Comparison of ENCODE assay signal across 9 mouse cellular contexts in the genomic region with DNA sequence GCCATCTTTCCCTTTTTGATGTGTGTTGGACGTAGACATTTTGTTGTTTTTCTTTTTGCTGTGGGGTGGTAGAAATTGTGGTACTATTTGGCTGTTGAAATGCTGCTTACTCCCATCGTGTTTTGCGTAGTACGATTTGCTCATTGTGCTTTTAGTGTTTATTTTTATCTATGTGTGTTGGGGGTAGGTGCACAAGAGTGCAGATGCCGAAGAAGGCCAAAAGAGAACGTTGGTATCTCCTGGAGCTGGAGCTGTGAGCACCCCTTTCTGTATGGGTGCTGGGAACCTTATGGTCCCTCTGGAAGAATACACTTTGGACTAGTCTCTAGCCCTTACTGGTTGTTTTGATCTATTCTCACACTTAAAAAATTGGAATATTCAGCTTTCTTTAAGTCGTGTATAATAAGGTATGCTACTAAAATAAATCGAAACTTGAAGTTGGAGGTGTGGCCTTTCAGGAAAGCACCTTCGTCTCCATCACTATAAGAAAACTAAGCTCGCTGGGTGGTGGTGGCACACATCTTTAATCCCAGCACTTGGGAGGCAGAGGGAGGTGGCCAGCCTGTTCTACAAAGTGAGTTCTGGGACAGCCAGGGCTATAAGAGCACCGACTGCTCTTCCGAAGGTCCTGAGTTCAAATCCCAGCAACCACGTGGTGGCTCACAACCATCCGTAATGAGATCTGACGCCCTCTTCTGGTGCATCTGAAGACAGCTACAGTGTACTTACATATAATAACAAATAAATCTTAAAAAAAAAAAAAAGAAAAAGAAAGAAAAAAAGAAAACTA. TPM values are rescaled to one million over a fixed set of nuclear protein-coding genes. Genes with fewer than 3 reads are reported as not detected.
DNase-seq lines count a peak whose midpoint lies in the region; ATAC-seq and TF ChIP-seq lines count a peak whose summit lies in the region.
"Had no signal": no experiment of that assay in that cellular context is flagged by ENCODE, and none has a peak within 500 bp of the region (broad histone marks: within the 10 kb centered on the region; RNA-seq: fewer than 3 reads in every experiment).

No protein-coding gene starts in this region.

- H3K27ac ChIP-seq in left cerebral cortex, adult 2 months, result peak overlapping the region; percentile 99
- peak overlapping the region; percentile 97 for H3K27ac ChIP-seq in embryonic facial prominence, embryonic 13.5 days
- peak overlapping the region; percentile 97 for H3K27ac ChIP-seq in intestine, embryonic 15.5 days
- H3K27ac ChIP-seq in neural tube, embryonic 12.5 days, result no peak overlapping the region
- H3K27ac ChIP-seq in thymus, adult 2 months (ENCODE audit: control insufficient read depth, insufficient read depth, low read length), result no peak overlapping the region

- peak overlapping the region; percentile 69 for H3K4me2 ChIP-seq in embryonic facial prominence, embryonic 13.5 days
- peak overlapping the region; percentile 73 for H3K4me2 ChIP-seq in intestine, embryonic 15.5 days (replicated peaks)
- H3K4me2 ChIP-seq in neural tube, embryonic 12.5 days (replicated peaks), result peak overlapping the region; percentile 61

- no peak for DNase-seq in left cerebral cortex, adult 2 months (ENCODE audit: extremely low spot score in 1 of 2, low spot score in 2 of 2)
- DNase-seq in left cerebral cortex, postnatal 4 days, result no peak
- DNase-seq in cerebellum, adult 8-10 months, result no peak
- no peak for DNase-seq in gastrocnemius, postnatal 14 days
- DNase-seq in thymus, adult 2 months, result no peak

- H3K4me3 ChIP-seq in left cerebral cortex, adult 2 months, result peak overlapping the region; percentile 100
- H3K4me3 ChIP-seq in embryonic facial prominence, embryonic 13.5 days, result peak overlapping the region; percentile 82
- H3K4me3 ChIP-seq in intestine, embryonic 15.5 days (replicated peaks), result peak overlapping the region; percentile 83
- H3K4me3 ChIP-seq in neural tube, embryonic 12.5 days, result peak overlapping the region; percentile 73
- no peak overlapping the region for H3K4me3 ChIP-seq in thymus, adult 2 months (ENCODE audit: control insufficient read depth, insufficient read depth, low read length)

- no peak for TF ChIP-seq POLR2A in thymus, adult 2 months (IDR thresholded peaks at IDR 0.05; ENCODE audit: control insufficient read depth, extremely low read depth, insufficient read depth, low read length, poor library complexity)

- 76% methylated on average over 15 of the region's 15 CpGs for WGBS in embryonic facial prominence, embryonic 13.5 days
- 72% methylated on average over 15 of the region's 15 CpGs for WGBS in intestine, embryonic 15.5 days
- WGBS in neural tube, embryonic 12.5 days, result 83% methylated on average over 15 of the region's 15 CpGs
- WGBS in thymus, adult 2 months, result 72% methylated on average over 15 of the region's 15 CpGs

- peaks cover 8% of the 10 kb centered on the region for H3K4me1 ChIP-seq in embryonic facial prominence, embryonic 13.5 days
- H3K4me1 ChIP-seq in intestine, embryonic 15.5 days (replicated peaks), result peaks cover 7% of the 10 kb centered on the region
- H3K4me1 ChIP-seq in neural tube, embryonic 12.5 days, result peaks cover 5% of the 10 kb centered on the region; the same call in 1 of the 2 replicates
- H3K4me1 ChIP-seq in thymus, adult 2 months (replicated peaks; ENCODE audit: control insufficient read depth, insufficient read depth, low read length), result peaks cover 7% of the 10 kb centered on the region

- H3K9ac ChIP-seq in embryonic facial prominence, embryonic 13.5 days, result peak overlapping the region; percentile 81
- H3K9ac ChIP-seq in intestine, embryonic 15.5 days, result peak overlapping the region; percentile 76; the same call in 1 of the 2 replicates
- H3K9ac ChIP-seq in neural tube, embryonic 12.5 days, result no peak overlapping the region

- TF ChIP-seq CTCF in left cerebral cortex, adult 2 months (IDR thresholded peaks at IDR 0.05), result no peak
- TF ChIP-seq CTCF in thymus, adult 2 months (IDR thresholded peaks at IDR 0.05; ENCODE audit: borderline replicate concordance, control insufficient read depth, extremely low read depth, insufficient read depth, low read length, poor library complexity), result no peak

- no peaks in the 10 kb centered on the region for H3K9me3 ChIP-seq in embryonic facial prominence, embryonic 13.5 days
- no peaks in the 10 kb centered on the region for H3K9me3 ChIP-seq in intestine, embryonic 15.5 days
- no peaks in the 10 kb centered on the region for H3K9me3 ChIP-seq in neural tube, embryonic 12.5 days

- intact Hi-C loops in left cerebral cortex, adult 2 months (cut with DNase I), result no loop called here
- intact Hi-C loops in left cerebral cortex, postnatal 4 days (cut with DNase I), result no loop called here
- intact Hi-C loops in gastrocnemius, postnatal 14 days (cut with DNase I; ENCODE audit: low total_unique reads), result no loop called here

- no peaks in the 10 kb centered on the region for H3K27me3 ChIP-seq in embryonic facial prominence, embryonic 13.5 days
- H3K27me3 ChIP-seq in intestine, embryonic 15.5 days (replicated peaks), result no peaks in the 10 kb centered on the region
- no peaks in the 10 kb centered on the region for H3K27me3 ChIP-seq in neural tube, embryonic 12.5 days (replicated peaks)
- no peaks in the 10 kb centered on the region for H3K27me3 ChIP-seq in thymus, adult 2 months (ENCODE audit: control insufficient read depth, insufficient read depth, low read length)

- no peak for ATAC-seq in embryonic facial prominence, embryonic 13.5 days (ENCODE audit: insufficient number of reproducible peaks, insufficient read depth, low FRiP score, low TSS enrichment, low read depth)
- ATAC-seq in intestine, embryonic 15.5 days, result no peak
- ATAC-seq in neural tube, embryonic 12.5 days (ENCODE audit: low FRiP score, low read depth), result no peak

- H3K36me3 ChIP-seq in embryonic facial prominence, embryonic 13.5 days, result peaks cover 2% of the 10 kb centered on the region; the same call in 1 of the 2 replicates
- no peaks in the 10 kb centered on the region for H3K36me3 ChIP-seq in intestine, embryonic 15.5 days
- H3K36me3 ChIP-seq in neural tube, embryonic 12.5 days, result no peaks in the 10 kb centered on the region
- H3K36me3 ChIP-seq in thymus, adult 2 months (ENCODE audit: control insufficient read depth, insufficient read depth, low read length), result no peaks in the 10 kb centered on the region

RNA-seq across cellular contexts. Expression of a gene that starts 1.2 kb away (rescaled TPM):
- total RNA-seq in left cerebral cortex, adult 2 months (2021), result 10 to 100 TPM; 24.3 to 24.9 TPM
- total RNA-seq in left cerebral cortex, postnatal 4 days (2021), result 10 to 100 TPM; 24.7 to 27.1 TPM
- 33.5 and 35.6 TPM in 2 replicates for polyA plus RNA-seq in embryonic facial prominence, embryonic 13.5 days (2015; fragmentation: Nextera tagmentation; extraction: Ambion mirVana)
- 25.2 and 30.2 TPM in 2 replicates for polyA plus RNA-seq in intestine, embryonic 15.5 days (2015; fragmentation: Nextera tagmentation; extraction: Ambion mirVana)
- polyA plus RNA-seq in neural tube, embryonic 12.5 days (2016; fragmentation: Nextera tagmentation; extraction: Ambion mirVana), result 38.2 and 38.6 TPM in 2 replicates
- total RNA-seq in gastrocnemius, postnatal 14 days (2021), result 1 to 10 TPM; 9.2 to 9.5 TPM
- polyA plus RNA-seq in thymus, adult 2 months (2012; rRNA removed), result 67.8 and 79.9 TPM in 2 replicates

RNA-seq across cellular contexts. Expression of a gene that starts 16.1 kb away (rescaled TPM):
- 100 to 1,000 TPM; 398 to 400 TPM for total RNA-seq in left cerebral cortex, adult 2 months (2021)
- 1,000 to 10,000 TPM in 1 of 2 experiments, 100 to 1,000 TPM in 1; 996 to 1,006 TPM for total RNA-seq in left cerebral cortex, postnatal 4 days (2021)
- polyA plus RNA-seq in embryonic facial prominence, embryonic 13.5 days (2015; fragmentation: Nextera tagmentation; extraction: Ambion mirVana), result 1,482 and 1,560 TPM in 2 replicates
- 1,311 and 1,452 TPM in 2 replicates for polyA plus RNA-seq in intestine, embryonic 15.5 days (2015; fragmentation: Nextera tagmentation; extraction: Ambion mirVana)
- 867 and 933 TPM in 2 replicates for polyA plus RNA-seq in neural tube, embryonic 12.5 days (2016; fragmentation: Nextera tagmentation; extraction: Ambion mirVana)
- 100 to 1,000 TPM; 554 to 604 TPM for total RNA-seq in gastrocnemius, postnatal 14 days (2021)
- 5,416 and 5,545 TPM in 2 replicates for polyA plus RNA-seq in thymus, adult 2 months (2012; rRNA removed)

RNA-seq across cellular contexts. Expression of a gene that starts 19.4 kb away (rescaled TPM):
- not detected for total RNA-seq in left cerebral cortex, adult 2 months (2021)
- not detected for total RNA-seq in left cerebral cortex, postnatal 4 days (2021)
- 0.52 and 0.98 TPM in 2 replicates for polyA plus RNA-seq in embryonic facial prominence, embryonic 13.5 days (2015; fragmentation: Nextera tagmentation; extraction: Ambion mirVana)
- 0.14 and 0.40 TPM in 2 replicates for polyA plus RNA-seq in intestine, embryonic 15.5 days (2015; fragmentation: Nextera tagmentation; extraction: Ambion mirVana)
- polyA plus RNA-seq in neural tube, embryonic 12.5 days (2016; fragmentation: Nextera tagmentation; extraction: Ambion mirVana), result not detected in 2 replicates
- total RNA-seq in gastrocnemius, postnatal 14 days (2021), result not detected
- 19.2 and 21.0 TPM in 2 replicates for polyA plus RNA-seq in thymus, adult 2 months (2012; rRNA removed)

RNA-seq across cellular contexts. Expression of a gene that starts 38.2 kb away (rescaled TPM):
- 100 to 1,000 TPM; 177 to 214 TPM for total RNA-seq in left cerebral cortex, adult 2 months (2021)
- under 1 TPM; 0.16 to 0.20 TPM for total RNA-seq in left cerebral cortex, postnatal 4 days (2021)
- polyA plus RNA-seq in embryonic facial prominence, embryonic 13.5 days (2015; fragmentation: Nextera tagmentation; extraction: Ambion mirVana), result not detected in 2 replicates
- polyA plus RNA-seq in intestine, embryonic 15.5 days (2015; fragmentation: Nextera tagmentation; extraction: Ambion mirVana), result 0.11 and 0.14 TPM in 2 replicates
- 0.08 and 0.17 TPM in 2 replicates for polyA plus RNA-seq in neural tube, embryonic 12.5 days (2016; fragmentation: Nextera tagmentation; extraction: Ambion mirVana)
- total RNA-seq in gastrocnemius, postnatal 14 days (2021), result under 1 TPM; 0.16 to 0.27 TPM
- polyA plus RNA-seq in thymus, adult 2 months (2012; rRNA removed), result 0.48 TPM in 1 of 2 replicates, not detected in the other
- total RNA-seq: hematopoietic stem cell, adult 5-6 weeks had no signal

RNA-seq across cellular contexts. Expression of a gene that starts 41.7 kb away (rescaled TPM):
- 10 to 100 TPM; 28.6 to 30.9 TPM for total RNA-seq in left cerebral cortex, adult 2 months (2021)
- 10 to 100 TPM in 1 of 2 experiments, 1 to 10 TPM in 1; 9.7 to 11.2 TPM for total RNA-seq in left cerebral cortex, postnatal 4 days (2021)
- 8.9 and 9.6 TPM in 2 replicates for polyA plus RNA-seq in embryonic facial prominence, embryonic 13.5 days (2015; fragmentation: Nextera tagmentation; extraction: Ambion mirVana)
- 9.6 and 10.9 TPM in 2 replicates for polyA plus RNA-seq in intestine, embryonic 15.5 days (2015; fragmentation: Nextera tagmentation; extraction: Ambion mirVana)
- polyA plus RNA-seq in neural tube, embryonic 12.5 days (2016; fragmentation: Nextera tagmentation; extraction: Ambion mirVana), result 7.4 and 7.8 TPM in 2 replicates
- total RNA-seq in gastrocnemius, postnatal 14 days (2021), result 1 to 10 TPM in 1 of 2 experiments, under 1 TPM in 1; 0.91 to 1.9 TPM
- 5.1 and 7.5 TPM in 2 replicates for polyA plus RNA-seq in thymus, adult 2 months (2012; rRNA removed)

Comparison
In these comparisons a context has a peak if more than half of its experiments do, and no peak if none do; other contexts are left out.
1. H3K27ac ChIP-seq: peak in left cerebral cortex, adult 2 months (single experiment), embryonic facial prominence, embryonic 13.5 days (single experiment) and intestine, embryonic 15.5 days (single experiment); none in neural tube, embryonic 12.5 days (single experiment) and thymus, adult 2 months (single experiment).
2. RNA of a gene that starts 19.4 kb away (polyA plus RNA-seq): 19.2 to 21.0 TPM in thymus, adult 2 months; 0.52 to 0.98 TPM in embryonic facial prominence, embryonic 13.5 days, 0.14 to 0.40 TPM in intestine, embryonic 15.5 days and not detected in neural tube, embryonic 12.5 days; every median in the first group is over 10 times any median in the second.
3. Peak in every context shown above with its lines, with median percentiles within 50 percentile points of each other: H3K4me2 ChIP-seq.